Mouse (Mus musculus): ENCODE data around the gene Apopt1.

The Apopt1 gene

DNA sequence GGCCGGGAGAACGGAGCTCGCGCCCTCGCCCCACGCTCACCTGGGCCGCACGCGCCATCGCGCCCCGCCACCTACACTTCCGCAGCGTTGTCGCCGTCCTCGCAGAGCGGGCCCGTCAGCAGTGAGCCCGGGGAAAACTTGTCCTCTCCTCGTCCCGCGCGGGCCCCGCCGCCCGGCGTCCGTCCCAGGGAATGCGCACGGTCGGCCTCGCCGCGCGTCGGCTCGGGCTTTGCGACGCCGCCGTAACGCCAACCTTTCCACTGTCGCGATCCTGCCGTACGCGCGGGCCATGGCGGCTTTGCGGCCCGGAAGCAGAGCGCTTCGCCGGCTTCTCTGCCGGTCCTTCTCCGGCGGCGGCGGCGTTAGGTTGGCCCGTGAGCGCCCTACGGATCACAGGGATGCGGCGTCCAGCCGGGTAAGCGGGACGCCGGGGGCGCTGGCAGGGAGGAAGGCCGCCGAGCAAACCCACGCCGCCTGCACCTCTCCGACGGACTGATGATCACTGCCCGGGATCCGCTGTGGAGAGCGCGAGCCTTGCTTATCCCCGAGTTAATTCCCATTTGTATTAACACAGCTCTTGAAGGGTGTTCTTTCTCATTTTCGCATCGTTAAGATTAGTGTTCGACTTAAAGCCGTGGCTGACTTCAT, at the start of gene Apopt1, which contains the start of gene Bag5:
TSS of gene Apopt1 (plus strand) at position 258 of the 648 bp plus-strand sequence.
TSS of gene Bag5 (minus strand) at position 254 of the 648 bp plus-strand sequence.
- in situ Hi-C loops (cut with MboI; ENCODE audit: low pct_unique_long_range_greater_than_20kb in 1 of 2, low sequenced_read_pairs in 2 of 2, unreplicated experiment in 1 of 2), result no loop called here

DNA sequence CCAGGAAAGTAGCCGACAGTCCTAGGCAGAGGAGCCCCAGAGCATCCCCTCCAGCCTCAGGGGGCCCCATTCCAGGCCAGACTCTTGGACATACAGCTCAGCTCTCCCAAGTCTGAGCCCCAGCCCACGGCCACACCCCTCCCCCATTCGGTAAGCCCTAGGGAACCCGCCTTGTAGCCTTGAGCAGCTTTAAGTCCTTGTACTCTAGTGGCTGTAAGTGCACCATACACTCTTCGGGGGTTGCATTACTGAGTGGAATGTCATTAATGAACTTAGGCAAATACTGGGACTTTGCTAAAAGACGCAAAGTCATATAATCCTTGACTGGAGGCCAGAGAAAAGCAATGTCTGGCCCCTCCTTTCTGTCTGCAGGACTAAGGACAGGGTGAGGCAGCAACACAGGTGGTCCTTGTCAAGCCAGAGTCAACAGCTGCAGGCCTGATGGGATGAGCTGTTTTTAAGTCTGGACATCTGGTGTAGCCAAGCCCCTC, 48.9 kb upstream of the Apopt1 start:
- in situ Hi-C loops (cut with MboI; ENCODE audit: low pct_unique_long_range_greater_than_20kb in 1 of 2, low sequenced_read_pairs in 2 of 2, unreplicated experiment in 1 of 2), result no loop called here

DNA sequence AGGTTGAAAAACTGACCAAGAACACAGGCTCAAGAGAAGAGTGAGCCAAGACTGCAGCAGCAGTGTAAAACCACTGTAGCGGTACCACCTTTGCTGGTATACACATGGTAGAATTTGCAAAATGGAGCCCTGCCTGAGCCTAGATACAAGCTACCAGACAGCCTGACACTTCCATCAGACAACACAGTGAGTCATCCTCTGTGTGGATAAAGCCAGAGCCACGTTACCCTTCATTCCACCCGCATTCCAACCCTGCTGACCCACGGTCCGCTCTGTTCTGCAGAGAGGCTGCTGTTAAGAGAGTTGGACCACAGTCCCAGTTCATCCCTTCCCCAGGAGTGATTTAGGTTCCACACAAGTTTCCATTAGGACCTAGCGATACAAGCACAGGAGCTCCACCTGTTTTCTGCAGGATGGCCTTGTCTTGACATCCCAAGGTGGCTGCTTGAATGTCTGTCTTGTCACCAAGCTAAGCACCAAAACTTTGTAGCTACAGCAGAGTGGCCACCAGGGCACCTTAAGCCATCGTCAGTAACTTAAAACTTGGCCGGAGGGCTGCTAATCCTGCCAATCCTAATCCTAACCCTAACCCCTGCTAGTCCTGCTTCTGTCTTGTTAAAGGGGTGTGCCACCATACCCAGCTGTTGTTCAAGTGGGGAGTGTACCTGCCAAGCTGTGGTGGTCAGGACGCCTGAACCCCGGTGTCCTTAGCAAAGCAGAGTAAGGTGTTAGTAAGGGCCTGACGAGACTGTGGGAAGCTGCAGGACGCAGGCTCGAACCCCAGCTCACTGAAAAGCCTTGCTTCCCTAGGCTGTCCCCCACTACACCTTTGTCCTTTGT, 47.8 kb upstream of the Apopt1 start:
- in situ Hi-C loops (cut with MboI; ENCODE audit: low pct_unique_long_range_greater_than_20kb in 1 of 2, low sequenced_read_pairs in 2 of 2, unreplicated experiment in 1 of 2), result no loop called here

DNA sequence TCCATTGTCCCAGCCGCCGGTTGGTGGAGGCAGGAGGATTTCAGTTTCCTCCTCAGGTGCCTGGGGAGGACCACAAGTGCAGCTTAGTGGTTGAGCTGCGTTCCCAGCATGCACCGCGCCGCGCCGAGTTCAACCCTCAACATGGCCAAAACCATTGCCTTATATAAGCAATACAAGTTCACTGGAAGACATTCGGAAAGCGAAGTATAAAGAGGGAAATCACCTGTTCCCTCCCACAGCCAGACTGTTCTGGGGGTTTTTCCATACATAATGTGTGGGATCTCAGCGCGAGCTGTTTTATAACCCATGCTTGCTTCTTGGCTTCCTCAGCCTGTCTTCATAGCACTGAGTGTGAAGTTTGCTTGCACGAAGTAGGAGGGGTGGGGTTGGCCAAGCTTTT, 46.7 kb upstream of the Apopt1 start:
- in situ Hi-C loops (cut with MboI; ENCODE audit: low pct_unique_long_range_greater_than_20kb in 1 of 2, low sequenced_read_pairs in 2 of 2, unreplicated experiment in 1 of 2), result no loop called here

DNA sequence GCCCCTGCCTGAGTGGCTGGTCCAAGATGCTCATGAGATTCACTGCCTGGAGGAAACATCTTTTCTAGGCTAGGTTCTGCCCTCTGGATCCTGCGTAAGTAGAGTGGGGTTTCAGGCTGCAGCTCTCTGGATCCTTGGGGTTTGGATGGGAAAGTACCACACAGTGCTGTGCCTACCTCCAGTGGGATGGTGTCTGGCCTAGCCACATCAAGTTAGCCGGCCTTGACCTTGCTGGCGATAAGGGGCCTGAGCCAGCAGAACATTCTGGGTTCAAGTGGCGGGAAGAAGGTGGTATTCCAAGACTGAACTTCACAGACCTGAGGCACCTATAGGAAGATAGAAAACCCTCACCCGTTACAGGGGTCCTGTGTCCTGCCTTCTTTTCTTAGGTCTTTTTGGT, 45.6 kb upstream of the Apopt1 start:
- in situ Hi-C loops (cut with MboI; ENCODE audit: low pct_unique_long_range_greater_than_20kb in 1 of 2, low sequenced_read_pairs in 2 of 2, unreplicated experiment in 1 of 2), result no loop called here

DNA sequence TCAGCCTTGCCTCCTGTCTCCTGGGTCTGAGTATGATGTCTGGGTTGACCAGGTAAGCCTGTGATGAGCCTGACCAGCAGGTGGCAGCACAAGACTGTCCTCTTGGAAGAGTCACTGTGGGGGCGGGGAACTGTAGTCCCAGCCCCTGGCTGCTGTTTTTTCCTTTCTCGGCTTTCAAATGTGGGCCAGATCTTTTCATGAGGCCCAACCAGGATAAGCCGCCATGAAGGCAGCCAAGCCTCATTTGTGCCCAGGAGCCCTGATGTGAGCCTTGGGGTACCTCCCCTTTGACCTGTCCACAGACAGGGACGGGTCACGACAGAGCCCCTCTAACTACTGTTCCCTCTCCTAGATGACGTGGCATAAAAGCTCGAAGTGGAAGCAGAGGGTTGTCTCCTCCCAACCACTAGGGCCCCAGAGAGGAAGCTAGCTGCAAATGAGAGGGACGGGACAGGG, 44.6 kb upstream of the Apopt1 start:
- in situ Hi-C loops (cut with MboI; ENCODE audit: low pct_unique_long_range_greater_than_20kb in 1 of 2, low sequenced_read_pairs in 2 of 2, unreplicated experiment in 1 of 2), result no loop called here

DNA sequence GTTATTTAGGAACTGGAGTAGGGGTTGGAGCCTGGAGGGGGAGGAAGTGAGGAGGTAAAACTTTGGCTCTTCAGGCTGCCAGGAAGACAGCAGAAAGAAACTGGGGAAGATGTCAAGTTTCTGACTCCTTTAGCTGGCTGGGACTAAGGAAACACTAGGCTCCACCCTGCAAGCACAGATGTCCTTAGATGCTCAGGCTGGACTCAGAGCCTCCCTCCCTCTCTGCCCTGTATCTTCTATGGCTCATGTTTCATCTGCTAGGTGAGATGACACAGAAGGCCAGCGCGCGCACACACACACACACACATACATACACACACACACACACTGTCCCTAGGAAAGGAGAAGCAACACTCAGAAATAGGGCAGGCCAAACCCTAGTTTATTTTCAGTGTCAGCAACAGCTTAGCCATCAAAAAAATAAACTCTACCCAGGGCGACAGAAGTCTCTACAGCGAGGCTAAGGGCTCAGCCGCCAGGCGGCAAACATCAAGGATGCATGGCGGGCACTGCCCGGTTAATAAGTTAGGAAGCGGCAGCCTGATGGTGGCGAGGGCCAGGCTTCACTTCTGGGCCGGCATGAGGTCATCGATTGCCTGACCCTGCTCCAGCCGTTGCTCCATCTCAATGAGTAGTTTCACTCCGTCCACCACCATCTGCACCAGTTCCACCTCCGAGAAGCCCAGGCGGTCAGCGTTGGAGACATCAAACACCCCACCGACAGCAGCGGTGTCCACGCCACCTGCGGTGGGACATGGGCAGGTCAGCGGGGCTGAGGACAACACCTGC, 43.9 kb upstream of the Apopt1 start:
- in situ Hi-C loops (cut with MboI; ENCODE audit: low pct_unique_long_range_greater_than_20kb in 1 of 2, low sequenced_read_pairs in 2 of 2, unreplicated experiment in 1 of 2), result no loop called here

DNA sequence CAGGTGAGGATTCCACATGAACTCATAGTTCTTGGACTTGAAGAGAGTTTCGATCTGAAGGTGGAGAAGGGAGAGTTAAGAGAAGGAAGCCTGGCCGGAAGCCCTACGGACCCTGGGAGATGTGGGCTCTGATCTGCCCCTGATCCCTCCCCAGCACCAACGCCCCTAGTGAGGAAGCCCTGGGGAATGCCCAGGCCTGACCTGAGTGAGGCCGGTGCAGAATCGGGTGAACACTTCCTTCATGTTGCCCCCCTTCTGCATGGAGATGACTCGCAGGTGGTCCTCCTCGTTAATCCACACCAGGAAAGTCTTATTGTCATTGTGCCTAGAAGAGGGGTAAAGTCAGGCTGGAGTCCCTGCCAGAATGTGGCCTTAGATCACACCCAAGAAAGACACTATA, 43.1 kb upstream of the Apopt1 start:
- in situ Hi-C loops (cut with MboI; ENCODE audit: low pct_unique_long_range_greater_than_20kb in 1 of 2, low sequenced_read_pairs in 2 of 2, unreplicated experiment in 1 of 2), result no loop called here

DNA sequence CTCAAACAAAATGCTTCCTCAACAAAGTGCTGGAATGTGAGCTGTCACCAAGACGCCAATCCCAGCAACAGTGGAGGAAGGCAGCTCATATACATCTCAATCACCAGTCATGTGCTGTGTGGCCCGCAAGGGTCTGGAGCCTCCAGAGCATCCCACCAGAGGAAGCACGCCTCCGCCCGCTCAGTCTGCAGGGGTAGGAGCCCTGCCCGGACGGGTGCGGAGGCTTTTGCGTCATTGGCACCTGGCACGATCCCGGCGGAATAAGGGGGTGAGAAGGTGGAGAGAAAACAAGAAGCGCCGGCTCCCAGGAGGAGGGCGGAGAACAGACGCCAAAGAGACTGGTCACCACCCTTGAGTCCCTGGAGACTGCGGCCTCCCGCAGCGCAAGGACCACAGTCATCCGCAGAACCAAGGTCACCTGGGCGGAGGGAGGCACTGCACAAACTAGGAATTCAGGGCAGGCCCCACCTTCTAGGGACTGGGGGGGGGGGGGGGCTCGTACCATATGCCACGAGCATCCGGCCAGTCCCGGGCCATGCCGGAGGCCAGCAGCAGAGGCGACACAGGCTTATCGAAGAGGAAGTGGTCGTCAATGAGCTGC, 42.6 kb upstream of the Apopt1 start:
- in situ Hi-C loops (cut with MboI; ENCODE audit: low pct_unique_long_range_greater_than_20kb in 1 of 2, low sequenced_read_pairs in 2 of 2, unreplicated experiment in 1 of 2), result no loop called here

DNA sequence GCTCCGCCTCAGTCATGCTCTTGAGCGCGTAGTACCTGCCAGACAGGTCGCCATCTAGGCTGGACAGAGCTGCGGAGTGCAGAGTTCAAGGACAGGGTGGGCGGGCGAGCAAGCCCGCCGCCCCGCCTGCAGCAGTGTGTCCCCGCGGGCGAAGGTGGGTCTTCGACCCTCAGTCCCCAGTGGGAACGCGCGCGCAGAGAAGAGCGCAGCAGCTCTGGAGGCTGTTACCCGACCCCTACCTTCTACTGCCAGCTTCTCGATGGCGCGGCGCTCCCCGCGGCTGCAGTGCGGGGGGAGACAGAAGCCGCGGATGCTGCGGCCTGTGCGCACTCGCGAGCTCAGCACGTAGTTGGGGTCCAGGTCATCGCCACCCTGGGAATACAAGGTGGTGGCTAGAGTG, 42.1 kb upstream of the Apopt1 start:
- in situ Hi-C loops (cut with MboI; ENCODE audit: low pct_unique_long_range_greater_than_20kb in 1 of 2, low sequenced_read_pairs in 2 of 2, unreplicated experiment in 1 of 2), result no loop called here

DNA sequence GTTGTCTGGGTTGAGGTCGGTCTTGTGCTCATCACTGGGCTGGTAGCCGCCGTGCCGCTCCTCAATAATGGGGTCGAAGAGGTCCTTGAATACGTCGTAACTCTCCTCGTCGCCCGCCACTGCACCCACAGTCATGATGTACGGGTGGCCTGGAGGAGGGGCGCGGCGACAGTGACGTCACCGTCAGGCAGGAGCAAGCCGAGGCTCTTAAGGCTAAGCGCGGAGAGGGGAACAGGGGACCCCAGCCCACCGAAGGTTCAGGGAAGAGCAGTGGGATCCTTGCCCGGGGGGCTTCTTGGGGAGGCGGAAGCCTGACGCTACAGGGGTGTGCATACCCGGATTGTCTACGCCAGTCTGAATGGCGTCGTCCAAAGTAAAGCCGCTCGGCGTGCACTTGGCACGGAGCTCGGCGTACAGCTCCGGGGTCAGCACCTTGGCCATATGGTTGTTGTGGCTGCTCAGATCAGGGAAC, 41.6 kb upstream of the Apopt1 start:
- in situ Hi-C loops (cut with MboI; ENCODE audit: low pct_unique_long_range_greater_than_20kb in 1 of 2, low sequenced_read_pairs in 2 of 2, unreplicated experiment in 1 of 2), result no loop called here

DNA sequence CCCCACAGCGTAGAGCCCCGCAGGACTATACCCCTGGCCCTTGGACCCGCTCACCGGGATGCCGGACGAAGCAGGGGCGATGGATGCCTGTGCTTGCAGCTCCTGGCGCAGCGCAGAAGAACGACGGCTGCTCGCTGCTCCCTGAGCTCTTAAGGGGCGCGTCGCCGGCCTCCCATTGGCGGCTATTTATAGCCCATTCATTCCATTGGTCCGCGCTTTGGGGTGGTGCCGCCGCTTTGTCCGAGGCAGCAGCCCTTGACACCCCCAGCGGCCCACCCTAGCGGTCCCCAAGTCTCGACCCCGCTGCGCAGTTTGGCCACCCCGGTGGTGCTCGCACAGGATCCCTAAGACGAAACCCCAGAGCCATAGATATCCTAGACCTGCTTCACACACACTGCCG, 40.9 kb upstream of the Apopt1 start, which contains the start of gene Ckb:
TSS of gene Ckb (minus strand) at position 163 of the 400 bp plus-strand sequence.
- in situ Hi-C loops (cut with MboI; ENCODE audit: low pct_unique_long_range_greater_than_20kb in 1 of 2, low sequenced_read_pairs in 2 of 2, unreplicated experiment in 1 of 2), result no loop called here

DNA sequence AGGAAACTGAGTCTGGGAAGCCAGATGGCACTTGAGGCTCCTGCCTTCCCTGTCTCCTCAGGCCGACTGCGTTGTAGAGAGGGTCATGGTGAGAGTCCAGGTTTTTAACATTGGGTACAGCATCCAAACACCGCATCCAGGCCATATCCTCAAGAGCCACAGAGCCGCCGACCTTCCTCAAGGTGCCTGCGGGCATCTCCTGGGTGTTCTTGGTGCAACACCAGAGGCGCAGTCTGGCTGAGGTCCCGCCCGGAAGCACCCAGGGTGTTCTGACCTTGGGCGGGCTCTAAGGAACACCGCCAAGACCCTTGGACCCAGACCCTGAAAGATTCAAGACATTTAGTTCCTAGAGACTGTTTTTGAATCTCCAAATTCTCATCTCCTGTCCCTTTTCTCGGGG, 40.5 kb upstream of the Apopt1 start:
- in situ Hi-C loops (cut with MboI; ENCODE audit: low pct_unique_long_range_greater_than_20kb in 1 of 2, low sequenced_read_pairs in 2 of 2, unreplicated experiment in 1 of 2), result no loop called here

DNA sequence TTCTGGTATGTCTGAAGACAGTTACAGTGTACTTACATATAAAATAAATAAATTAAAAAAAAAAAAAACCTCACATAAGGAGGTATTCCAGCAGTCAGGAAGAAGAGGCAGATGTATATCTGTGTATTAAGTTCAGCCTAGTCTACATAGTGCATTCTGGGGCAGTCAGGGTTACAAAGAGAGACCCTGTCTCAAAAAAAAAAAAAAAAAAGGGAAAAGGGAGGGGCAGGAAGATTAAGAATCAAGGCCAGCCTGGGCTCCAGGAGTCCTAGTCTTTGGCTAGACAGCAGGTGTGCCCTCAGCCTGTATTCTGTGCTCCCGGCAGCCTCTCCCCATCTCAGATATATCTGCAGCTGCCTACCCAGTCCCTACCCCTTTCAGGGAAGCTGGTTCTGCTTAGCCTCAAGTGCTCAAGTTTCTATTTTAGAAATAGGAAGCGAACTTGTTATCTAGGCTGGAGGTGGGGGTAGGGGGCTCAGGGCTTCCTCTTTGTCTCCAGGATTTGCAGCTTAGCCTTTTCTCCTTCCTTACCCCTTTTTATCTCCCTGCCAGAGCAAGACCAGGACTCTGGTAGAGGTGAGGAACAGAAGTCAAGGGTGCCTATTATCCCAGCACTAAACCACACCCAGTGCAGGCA, 38.1 kb upstream of the Apopt1 start:
- in situ Hi-C loops (cut with MboI; ENCODE audit: low pct_unique_long_range_greater_than_20kb in 1 of 2, low sequenced_read_pairs in 2 of 2, unreplicated experiment in 1 of 2), result no loop called here

DNA sequence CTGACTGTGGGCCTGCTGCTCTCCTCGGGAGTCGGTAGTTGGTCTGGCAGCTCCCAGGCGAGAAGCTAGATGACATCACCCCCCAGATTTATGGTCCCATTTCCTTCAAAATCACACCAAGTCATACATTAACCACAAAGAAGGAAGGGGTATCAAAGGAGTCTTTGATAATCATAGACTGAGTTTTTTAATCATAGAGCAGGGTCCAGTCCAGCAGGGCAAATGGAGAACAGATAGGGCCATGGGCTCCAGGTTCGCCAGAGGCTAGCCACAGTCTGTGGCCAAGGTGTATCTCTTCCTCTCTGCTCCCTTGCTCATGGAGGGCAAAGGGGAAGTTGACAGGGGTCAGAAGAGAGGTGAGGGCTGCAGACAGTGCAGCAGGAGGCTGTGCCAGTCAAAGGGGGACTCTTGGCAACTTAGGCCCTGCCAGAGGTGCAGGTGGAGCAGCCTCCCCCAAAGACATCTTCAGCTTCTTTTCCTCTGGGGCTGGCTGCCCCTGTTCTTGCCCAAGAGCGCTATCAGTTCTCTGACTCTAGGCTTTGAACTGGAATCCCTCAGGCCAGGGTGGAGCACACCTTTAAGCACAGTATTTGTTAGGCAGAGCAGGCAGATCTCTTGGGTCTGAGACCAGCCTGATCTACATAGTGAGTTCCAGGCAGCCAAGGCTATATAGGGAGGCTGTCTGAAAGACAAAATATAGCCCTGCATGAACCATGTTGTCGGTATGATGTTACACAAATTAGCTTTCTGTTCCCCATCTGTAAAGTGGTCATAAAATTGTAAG, 37.1 kb upstream of the Apopt1 start:
- in situ Hi-C loops (cut with MboI; ENCODE audit: low pct_unique_long_range_greater_than_20kb in 1 of 2, low sequenced_read_pairs in 2 of 2, unreplicated experiment in 1 of 2), result no loop called here

DNA sequence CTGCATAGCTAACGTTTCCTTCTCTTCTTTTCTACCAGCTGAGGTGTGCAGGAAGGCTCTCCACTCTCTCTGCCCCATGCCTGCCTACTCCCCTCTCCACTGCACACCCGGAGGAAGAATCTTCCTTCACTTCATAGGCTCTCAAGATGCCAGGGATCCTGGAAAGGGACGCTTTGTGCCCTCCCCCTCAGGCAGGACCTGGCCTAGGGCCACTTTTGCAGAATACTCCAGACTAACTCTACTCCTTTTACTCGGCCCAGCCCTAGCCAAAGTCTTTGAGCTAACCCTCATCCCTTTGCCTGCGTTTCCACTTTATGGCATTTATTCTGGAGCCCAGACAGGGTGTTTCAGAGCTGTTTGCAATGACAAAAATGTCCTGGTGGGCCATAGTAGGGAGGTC, 35.6 kb upstream of the Apopt1 start:
- in situ Hi-C loops (cut with MboI; ENCODE audit: low pct_unique_long_range_greater_than_20kb in 1 of 2, low sequenced_read_pairs in 2 of 2, unreplicated experiment in 1 of 2), result no loop called here

DNA sequence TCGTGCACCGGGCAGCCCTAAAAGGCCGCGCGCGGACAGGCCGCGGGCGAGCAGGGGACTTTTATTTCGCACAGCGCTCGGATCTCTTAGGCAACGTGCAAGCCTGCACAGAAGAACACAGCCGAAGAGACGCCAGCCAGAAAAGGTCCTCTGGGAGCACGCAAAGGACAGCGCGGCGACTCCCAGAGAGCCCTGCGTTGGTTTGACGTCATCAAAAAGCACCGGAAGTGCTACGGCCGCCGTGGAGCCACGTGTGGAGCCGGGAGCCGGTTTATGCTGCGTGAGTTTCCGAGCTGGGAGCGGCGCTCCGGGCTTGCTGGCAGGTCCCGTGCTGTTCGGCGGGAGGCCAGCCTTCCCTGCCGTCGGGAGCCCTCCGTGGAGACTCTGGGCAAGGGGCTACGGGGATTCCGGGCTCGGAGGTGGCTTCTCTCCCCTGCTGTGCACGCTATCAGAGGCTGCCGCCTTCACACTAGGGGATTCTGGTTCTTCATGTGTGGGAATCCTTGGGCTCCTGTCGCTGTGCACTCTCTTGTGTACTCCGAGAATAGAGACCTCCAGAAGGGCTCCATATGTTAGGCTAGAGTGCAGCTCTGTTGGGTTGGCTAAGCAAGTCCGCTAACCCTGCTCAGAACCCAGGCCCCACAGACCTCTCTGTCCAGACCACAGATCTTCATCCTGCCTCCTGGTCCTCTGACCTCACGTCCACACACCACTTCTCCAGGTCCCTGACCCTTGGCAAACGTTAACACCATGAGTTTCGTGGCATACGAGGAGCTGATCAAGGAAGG, 35.0 kb upstream of the Apopt1 start, which contains the start of gene Trmt61a:
TSS of gene Trmt61a (plus strand) at position 224 of the 788 bp plus-strand sequence.
- in situ Hi-C loops (cut with MboI; ENCODE audit: low pct_unique_long_range_greater_than_20kb in 1 of 2, low sequenced_read_pairs in 2 of 2, unreplicated experiment in 1 of 2), result no loop called here
